Mouse (Mus musculus): ENCODE measurements around the gene Clec1b. TPM values are rescaled to one million over a fixed set of nuclear protein-coding genes. Genes with fewer than 3 reads are reported as not detected.

Clec1b gene
- polyA plus RNA-seq, 1 experiment: not detected

GRCm38 (mm10) chr6:129407324-129407723 is 10.2 kb downstream of the Clec1b start:
- DNase-seq (ENCODE audit: extremely low spot score in 1 of 2, low spot score in 1 of 2): no peak

GRCm38 (mm10) chr6:129408562-129408961 is 11.5 kb downstream of the Clec1b start, which contains the start of gene Clec9a:
Clec9a (plus strand) TSS chr6:129408862.
- no peak for DNase-seq (ENCODE audit: extremely low spot score in 1 of 2, low spot score in 1 of 2)

- no peak for DNase-seq (ENCODE audit: extremely low spot score in 1 of 2, low spot score in 1 of 2)
Observed at GRCm38 (mm10) chr6:129414177-129414576, 17.1 kb downstream of the Clec1b start.

GRCm38 (mm10) chr6:129422311-129422710 is 25.2 kb downstream of the Clec1b start:
- no peak for DNase-seq (ENCODE audit: extremely low spot score in 1 of 2, low spot score in 1 of 2)

GRCm38 (mm10) chr6:129423040-129423733 is 26.1 kb downstream of the Clec1b start:
- no peak for DNase-seq (ENCODE audit: extremely low spot score in 1 of 2, low spot score in 1 of 2)

GRCm38 (mm10) chr6:129423734-129424072 is 26.6 kb downstream of the Clec1b start:
- peak; percentile 28 to 76 for DNase-seq (ENCODE audit: extremely low spot score in 1 of 2, low spot score in 1 of 2)

GRCm38 (mm10) chr6:129425217-129425616 is 28.1 kb downstream of the Clec1b start:
- DNase-seq (ENCODE audit: extremely low spot score in 1 of 2, low spot score in 1 of 2): peak; percentile 2 to 5

GRCm38 (mm10) chr6:129425812-129426211 is 28.7 kb downstream of the Clec1b start:
- no peak for DNase-seq (ENCODE audit: extremely low spot score in 1 of 2, low spot score in 1 of 2)

GRCm38 (mm10) chr6:129427281-129427680 is 30.2 kb downstream of the Clec1b start:
- no peak for DNase-seq (ENCODE audit: extremely low spot score in 1 of 2, low spot score in 1 of 2)

- no peak for DNase-seq (ENCODE audit: extremely low spot score in 1 of 2, low spot score in 1 of 2)
Observed at GRCm38 (mm10) chr6:129434239-129434638, 37.1 kb downstream of the Clec1b start.

GRCm38 (mm10) chr6:129436025-129436424 is 38.9 kb downstream of the Clec1b start:
- no peak for DNase-seq (ENCODE audit: extremely low spot score in 1 of 2, low spot score in 1 of 2)

GRCm38 (mm10) chr6:129438033-129438432 is 40.9 kb downstream of the Clec1b start:
- DNase-seq (ENCODE audit: extremely low spot score in 1 of 2, low spot score in 1 of 2): no peak

GRCm38 (mm10) chr6:129449743-129450142 is 52.6 kb downstream of the Clec1b start:
- no peak for DNase-seq (ENCODE audit: extremely low spot score in 1 of 2, low spot score in 1 of 2)

GRCm38 (mm10) chr6:129451411-129452039 is 54.4 kb downstream of the Clec1b start, which contains the start of gene Clec1a:
Clec1a (minus strand) TSS chr6:129452000.
- peak in 1 of 2 experiments; percentile 2 for DNase-seq (ENCODE audit: extremely low spot score in 1 of 2, low spot score in 1 of 2)

Other genes with a start within 250 kb of the Clec1b start
- gene Clec2d, start 216.7 kb upstream of the Clec1b start, polyA plus RNA-seq (2012; rRNA removed): 14.0 and 20.5 TPM in 2 replicates
- 0.20 TPM in 1 of 2 replicates, not detected in the other for gene Cd69, start 121.9 kb upstream of the Clec1b start, polyA plus RNA-seq (2012; rRNA removed)
- gene 4922502D21Rik, start 65.5 kb upstream of the Clec1b start, polyA plus RNA-seq (2012; rRNA removed): not detected in 2 replicates
- gene Clec12a, start 54.6 kb upstream of the Clec1b start, polyA plus RNA-seq (2012; rRNA removed): 0.36 and 0.44 TPM in 2 replicates
- 0.13 and 0.22 TPM in 2 replicates for gene Clec12b, start 11.4 kb upstream of the Clec1b start, polyA plus RNA-seq (2012; rRNA removed)
- 0.11 TPM in 1 of 2 replicates, not detected in the other for gene Clec9a, start 11.6 kb downstream of the Clec1b start, polyA plus RNA-seq (2012; rRNA removed)
- 1.4 and 1.9 TPM in 2 replicates for gene Clec1a, start 54.7 kb downstream of the Clec1b start, polyA plus RNA-seq (2012; rRNA removed)
- gene Olr1, start 109.9 kb downstream of the Clec1b start, polyA plus RNA-seq (2012; rRNA removed): 0.20 and 0.63 TPM in 2 replicates
- not detected in 2 replicates for gene Tmem52b, start 115.3 kb downstream of the Clec1b start, polyA plus RNA-seq (2012; rRNA removed)
- 510 and 530 TPM in 2 replicates for gene Gabarapl1, start 135.9 kb downstream of the Clec1b start, polyA plus RNA-seq (2012; rRNA removed)
- gene Klre1, start 180.6 kb downstream of the Clec1b start, polyA plus RNA-seq (2012; rRNA removed): 0.38 and 0.53 TPM in 2 replicates
- 0.21 and 0.22 TPM in 2 replicates for gene Klrd1, start 194.5 kb downstream of the Clec1b start, polyA plus RNA-seq (2012; rRNA removed)
- 0.04 TPM in 1 of 2 replicates, not detected in the other for gene Klrk1, start 226.6 kb downstream of the Clec1b start, polyA plus RNA-seq (2012; rRNA removed)
- not detected in 2 replicates for gene Klrc3, start 246.0 kb downstream of the Clec1b start, polyA plus RNA-seq (2012; rRNA removed)

All from frontal cortex, adult 2 months (tissue).